Comparison of ENCODE assay signal across 19 mouse cellular contexts in genomic region chr10:121150668-121151067, GRCm38 (mm10).
DNase-seq lines count a peak whose midpoint lies in the region; ATAC-seq and TF ChIP-seq lines count a peak whose summit lies in the region.
"Had no signal": no experiment of that assay in that cellular context is flagged by ENCODE, and none has a peak within 500 bp of the region (broad histone marks: within the 10 kb centered on the region; RNA-seq: fewer than 3 reads in every experiment).

No protein-coding gene starts in this region.

- no peak overlapping the region for H3K4me3 ChIP-seq in lung, embryonic 14.5 days (ENCODE audit: low read depth, low read length)
- no peak overlapping the region for H3K4me3 ChIP-seq in lung, postnatal 0 days (ENCODE audit: low read depth, low read length)
- H3K4me3 ChIP-seq: forebrain, embryonic 12.5 days; heart, adult 2 months; heart, embryonic 15.5 days; hindbrain, embryonic 12.5 days; kidney, embryonic 15.5 days; megakaryocyte, embryonic 14.5 days; midbrain, embryonic 15.5 days; myocyte had no signal

- no peaks in the 10 kb centered on the region for H3K27me3 ChIP-seq in lung, embryonic 14.5 days (ENCODE audit: insufficient read depth, low read length)
- H3K27me3 ChIP-seq in lung, postnatal 0 days (replicated peaks; ENCODE audit: insufficient read depth, low read length), result no peaks in the 10 kb centered on the region
- H3K27me3 ChIP-seq: forebrain, embryonic 12.5 days; heart, embryonic 15.5 days; hindbrain, embryonic 12.5 days; kidney, embryonic 15.5 days; megakaryocyte, embryonic 14.5 days; midbrain, embryonic 15.5 days had no signal

- ATAC-seq in lung, embryonic 14.5 days (ENCODE audit: insufficient read depth), result no peak
- peak; percentile 90 for ATAC-seq in granulocyte monocyte progenitor cell, adult 5-6 weeks (replicated peaks; ENCODE audit: poor library complexity, severe bottlenecking)
- ATAC-seq in lung, postnatal 0 days, result peak; percentile 40; the same call in 1 of the 2 replicates
- ATAC-seq in megakaryocyte-erythroid progenitor cell, adult 5-6 weeks (replicated peaks; ENCODE audit: low FRiP score, low TSS enrichment, poor library complexity, severe bottlenecking), result no peak
- ATAC-seq: inflammation-experienced regulatory T-cells, adult 6 months; midbrain, embryonic 15.5 days had no signal

- 56% methylated on average over 9 of the region's 9 CpGs for WGBS in lung, embryonic 14.5 days
- 31% methylated on average over 9 of the region's 9 CpGs for WGBS in lung, postnatal 0 days

- TF ChIP-seq EP300 in lung, postnatal 0 days (IDR thresholded peaks at IDR 0.05), result no peak

- no peak overlapping the region for H3K9ac ChIP-seq in lung, embryonic 14.5 days
- H3K9ac ChIP-seq in lung, postnatal 0 days (replicated peaks; ENCODE audit: low read depth), result no peak overlapping the region
- H3K9ac ChIP-seq: forebrain, embryonic 12.5 days; heart, embryonic 15.5 days; hindbrain, embryonic 12.5 days; kidney, embryonic 15.5 days; midbrain, embryonic 15.5 days had no signal

- H3K4me1 ChIP-seq in lung, embryonic 14.5 days (ENCODE audit: insufficient read depth), result no peaks in the 10 kb centered on the region
- H3K4me1 ChIP-seq in lung, postnatal 0 days (ENCODE audit: insufficient read depth, low read depth, low read length), result no peaks in the 10 kb centered on the region
- H3K4me1 ChIP-seq: forebrain, embryonic 12.5 days; hindbrain, embryonic 12.5 days; kidney, embryonic 15.5 days; megakaryocyte, embryonic 14.5 days; midbrain, embryonic 15.5 days had no signal

- TF ChIP-seq CTCF in lung, embryonic 14.5 days (IDR thresholded peaks at IDR 0.05; ENCODE audit: low read depth), result no peak
- TF ChIP-seq CTCF in lung, postnatal 0 days (IDR thresholded peaks at IDR 0.05), result no peak

- no peaks in the 10 kb centered on the region for H3K9me3 ChIP-seq in lung, embryonic 14.5 days (ENCODE audit: low read depth, low read length)
- no peaks in the 10 kb centered on the region for H3K9me3 ChIP-seq in lung, postnatal 0 days (ENCODE audit: low read length)
- H3K9me3 ChIP-seq: forebrain, embryonic 12.5 days; heart, embryonic 15.5 days; hindbrain, embryonic 12.5 days; kidney, embryonic 15.5 days; midbrain, embryonic 15.5 days had no signal

- H3K27ac ChIP-seq in lung, embryonic 14.5 days (ENCODE audit: low read depth), result no peak overlapping the region
- H3K27ac ChIP-seq in lung, postnatal 0 days (ENCODE audit: low read length), result no peak overlapping the region
- H3K27ac ChIP-seq: forebrain, embryonic 12.5 days; heart, adult 2 months; heart, embryonic 15.5 days; hindbrain, embryonic 12.5 days; kidney, embryonic 15.5 days; midbrain, embryonic 15.5 days had no signal

- H3K4me2 ChIP-seq in lung, embryonic 14.5 days, result no peak overlapping the region
- no peak overlapping the region for H3K4me2 ChIP-seq in lung, postnatal 0 days (replicated peaks; ENCODE audit: low read depth, low read length)
- H3K4me2 ChIP-seq: forebrain, embryonic 12.5 days; heart, embryonic 15.5 days; hindbrain, embryonic 12.5 days; kidney, embryonic 15.5 days; midbrain, embryonic 15.5 days had no signal

- DNase-seq in lung, embryonic 14.5 days, result peak; percentile 56
- DNase-seq in lung, postnatal 14 days, result no peak
- DNase-seq in lung, postnatal 0 days (ENCODE audit: low spot score), result peak; percentile 41
- no peak for DNase-seq in cerebellum, postnatal 14 days
- DNase-seq in spleen, postnatal 10 days (ENCODE audit: low spot score in 2 of 2), result no peak
- DNase-seq: adrenal gland, adult 2 months; cerebellum, adult 9-10 months; heart, adult 2 months; liver had no signal

- no peaks in the 10 kb centered on the region for H3K36me3 ChIP-seq in lung, embryonic 14.5 days (ENCODE audit: insufficient read depth)
- no peaks in the 10 kb centered on the region for H3K36me3 ChIP-seq in lung, postnatal 0 days (ENCODE audit: insufficient read depth, low read length)
- H3K36me3 ChIP-seq: forebrain, embryonic 12.5 days; heart, embryonic 15.5 days; hindbrain, embryonic 12.5 days; kidney, embryonic 15.5 days; midbrain, embryonic 15.5 days had no signal

Comparison
In these comparisons a context has a peak if more than half of its experiments do, and no peak if none do; other contexts are left out.
1. ATAC-seq: peak in granulocyte monocyte progenitor cell, adult 5-6 weeks (single experiment) and lung, postnatal 0 days (single experiment); none in lung, embryonic 14.5 days (single experiment) and megakaryocyte-erythroid progenitor cell, adult 5-6 weeks (single experiment).
2. DNase-seq: peak in lung, embryonic 14.5 days (single experiment) and lung, postnatal 0 days (single experiment); none in lung, postnatal 14 days (single experiment), cerebellum, postnatal 14 days (0 of 2) and spleen, postnatal 10 days (0 of 2).